Mouse (Mus musculus) lung, embryonic 16.5 days (tissue): ENCODE measurements around the gene Cyb561a3. TPM values are rescaled to one million over a fixed set of nuclear protein-coding genes. Genes with fewer than 3 reads are reported as not detected.

Experiments
- ATAC-seq: fragments of 200-750 bp; cut with Nextera tagmentation; 2 replicates; pipeline ENCODE4 v1.8.0; 2017; ENCODE audit warnings: low read depth, mild to moderate bottlenecking, moderate library complexity
- H3K27ac ChIP-seq: fragments of 300-500 bp; sonication (generic); 2 replicates; pipeline ENCODE4 v1.5.1; 2014; ENCODE audit warnings: mild to moderate bottlenecking, control low read depth, low read length
- H3K27me3 ChIP-seq: fragments of 300-500 bp; sonication (generic); 2 replicates; pipeline ENCODE4 v1.6.1; 2014; ENCODE audit warnings: low read depth, low read length, mixed read lengths; ENCODE audit not compliant: control insufficient read depth, insufficient read depth
- H3K36me3 ChIP-seq: fragments of 300-500 bp; sonication (generic); 2 replicates; pipeline ENCODE4 v1.6.1; 2014; ENCODE audit warnings: low read length; ENCODE audit not compliant: control insufficient read depth, insufficient read depth
- H3K4me1 ChIP-seq: fragments of 300-500 bp; sonication (generic); replicated peaks from 2 replicates; pipeline ENCODE4 v1.6.1; 2014; ENCODE audit warnings: low read length, mixed read lengths; ENCODE audit not compliant: control insufficient read depth, insufficient read depth
- H3K4me2 ChIP-seq: fragments of 300-500 bp; sonication (generic); 2 replicates; pipeline ENCODE4 v1.6.1; 2014; ENCODE audit warnings: low read depth, low read length, control low read depth
- H3K4me3 ChIP-seq: fragments of 300-500 bp; sonication (generic); 2 replicates; pipeline ENCODE4 v1.5.1; 2014; ENCODE audit warnings: mild to moderate bottlenecking, low read length, control low read depth
- H3K9ac ChIP-seq: fragments of 300-500 bp; sonication (generic); 2 replicates; pipeline ENCODE4 v1.6.1; 2014; ENCODE audit warnings: low read length, control low read depth
- H3K9me3 ChIP-seq: fragments of 300-500 bp; sonication (generic); 2 replicates; pipeline ENCODE4 v1.6.1; 2016; ENCODE audit warnings: low read length; ENCODE audit not compliant: control insufficient read depth
- WGBS: fragments of 180-500 bp; shearing (Covaris S2); extraction: QIAGEN DNeasy Blood & Tissue Kit; methylation state at CpG from one replicate; pipeline ENCODE4 v1.1.7; 2014; 5-methylcytosine and 5-hydroxymethylcytosine counted together
- polyA plus RNA-seq: library from polyadenylated mRNA; unstranded; fragments of >200 nt; fragmentation: Nextera tagmentation; extraction: Ambion mirVana; gene quantifications from 2 replicates; pipeline ENCODE4 v1.2.1, GENCODE M21; 2015

The Cyb561a3 gene
- polyA plus RNA-seq, 1 experiment from 2014 or later, result 23.6 TPM

DNA sequence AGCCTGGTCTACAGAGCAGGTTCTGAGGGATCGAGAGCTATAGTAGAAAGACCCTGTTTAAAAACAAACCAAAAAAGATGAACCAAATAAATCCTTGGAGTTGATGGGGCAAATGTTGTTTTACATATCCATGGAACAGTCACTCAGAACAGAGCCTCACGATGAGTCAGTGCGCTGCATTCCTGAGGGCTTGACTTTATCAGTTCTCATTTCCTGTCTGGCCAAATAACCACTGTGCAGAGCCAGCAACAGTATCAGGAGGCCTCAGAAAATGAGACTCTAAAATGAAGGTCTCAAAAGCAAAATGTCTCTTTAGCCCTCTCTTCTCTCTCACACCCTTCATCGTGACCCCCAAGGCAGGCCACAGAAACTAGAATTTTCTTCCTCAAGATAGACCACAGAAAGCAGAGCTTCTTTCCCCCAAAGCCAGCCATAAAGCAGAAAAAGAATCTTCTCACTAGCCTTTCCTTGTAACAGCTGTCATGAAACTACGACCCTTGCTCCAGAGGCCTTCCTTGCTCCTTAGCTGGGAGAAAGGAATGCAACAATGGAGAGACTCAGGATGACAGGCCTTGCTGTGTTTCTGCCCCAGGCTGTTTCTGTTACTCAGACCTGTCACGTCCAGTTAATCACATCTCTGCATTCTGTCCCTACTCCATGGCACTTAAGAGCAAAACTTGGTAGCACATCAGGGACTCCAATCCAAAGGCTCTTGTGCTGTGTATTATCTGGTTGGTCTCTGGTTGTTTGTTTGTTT lies 15.2 kb upstream of the Cyb561a3 start:
- WGBS, result 45% methylated on average over 6 of the region's 6 CpGs
- Histone ChIP-seq H3K36me3 (no peaks in the 10 kb centered on the region), H3K4me2 (no peak overlapping the region), H3K9me3 (no peaks in the 10 kb centered on the region), H3K4me1 (no peaks in the 10 kb centered on the region; the same call in 1 of the 2 replicates), H3K4me3 (no peak overlapping the region), H3K9ac (0 out of 2 replicates have a peak overlapping the region, but pooled peaks have one; percentile 44), H3K27ac (peak overlapping the region; percentile 78), H3K27me3 (no peaks in the 10 kb centered on the region)
- ATAC-seq, result peak; percentile 86

DNA sequence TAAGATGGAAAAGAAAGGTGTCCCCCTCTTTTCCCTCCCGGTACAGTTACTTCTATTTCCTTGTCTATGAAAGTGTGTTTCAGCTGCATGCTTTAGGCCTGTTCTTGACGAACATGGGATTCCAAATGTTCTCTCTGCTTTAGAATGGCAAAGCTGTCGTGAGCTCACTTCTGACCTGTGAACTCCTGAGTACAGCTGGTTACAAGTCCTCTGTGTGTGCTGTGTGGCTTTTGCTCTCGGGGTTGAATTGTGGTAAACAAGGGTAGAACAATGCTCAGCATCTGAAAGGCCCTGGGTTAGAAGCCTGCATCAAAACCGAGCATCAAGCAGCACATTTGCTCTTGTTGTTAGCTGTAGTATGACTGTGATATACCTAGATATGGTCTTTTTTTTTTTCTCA lies 14.6 kb upstream of the Cyb561a3 start:
- H3K4me2 ChIP-seq, result no peak overlapping the region
- no peak for ATAC-seq
- WGBS, result 63% methylated on average over 5 of the region's 5 CpGs

DNA sequence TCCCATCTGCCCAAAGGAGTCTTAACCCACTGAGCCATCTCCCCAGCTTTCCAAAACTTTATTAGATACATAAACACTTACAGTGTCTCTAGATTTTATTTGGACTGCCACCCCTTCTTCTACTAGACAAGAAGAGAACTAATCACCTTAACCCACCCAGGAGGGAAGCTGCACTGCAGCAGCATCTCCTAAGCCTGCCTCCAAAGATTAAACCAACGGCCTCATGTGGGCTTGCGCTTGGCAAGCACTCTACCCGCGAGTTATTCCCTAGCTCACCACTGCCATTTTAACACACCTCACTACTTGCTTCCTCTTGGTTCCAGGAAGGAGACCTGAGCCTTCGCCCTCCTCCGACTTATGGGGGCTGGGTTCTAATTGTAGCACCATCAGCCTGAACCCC lies 12.7 kb upstream of the Cyb561a3 start:
- H3K4me3 ChIP-seq, result no peak overlapping the region
- no peak for ATAC-seq
- no peaks in the 10 kb centered on the region for H3K9me3 ChIP-seq
- H3K27ac ChIP-seq, result no peak overlapping the region
- no peaks in the 10 kb centered on the region for H3K27me3 ChIP-seq
- no peak overlapping the region for H3K9ac ChIP-seq
- 75% methylated on average over 6 of the region's 6 CpGs for WGBS
- no peaks in the 10 kb centered on the region; the same call in 1 of the 2 replicates for H3K4me1 ChIP-seq
- H3K36me3 ChIP-seq, result no peaks in the 10 kb centered on the region
- H3K4me2 ChIP-seq, result no peak overlapping the region

More for the DNA sequence above, 14.6 kb upstream of the Cyb561a3 start:
- Histone ChIP-seq H3K4me1 (no peaks in the 10 kb centered on the region; the same call in 1 of the 2 replicates), H3K4me3 (no peak overlapping the region), H3K27ac (peak overlapping the region; percentile 78), H3K9ac (no peak overlapping the region), H3K36me3 (no peaks in the 10 kb centered on the region), H3K27me3 (no peaks in the 10 kb centered on the region), H3K9me3 (no peaks in the 10 kb centered on the region)

DNA sequence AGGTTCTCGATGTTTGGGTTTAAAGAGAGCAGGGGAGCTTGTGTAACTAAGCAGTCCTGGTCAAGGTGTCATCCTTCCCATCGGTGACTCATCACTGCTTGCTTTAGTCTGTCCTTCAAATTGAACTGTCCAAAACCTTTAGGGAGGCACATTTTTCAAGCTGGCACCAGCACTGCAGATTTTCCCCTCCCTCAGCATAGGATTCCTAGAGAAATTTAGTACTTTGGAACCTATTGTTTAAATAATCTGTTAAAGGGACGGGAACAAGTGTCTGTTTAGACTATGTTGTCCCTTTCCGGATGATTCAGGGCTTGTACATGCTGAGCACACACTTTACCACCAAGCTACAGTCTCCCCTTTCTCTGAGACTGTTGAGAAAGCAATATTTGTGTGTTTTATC lies 11.8 kb upstream of the Cyb561a3 start:
- no peak overlapping the region for H3K4me3 ChIP-seq
- no peak overlapping the region for H3K9ac ChIP-seq
- H3K4me1 ChIP-seq, result no peaks in the 10 kb centered on the region; the same call in 1 of the 2 replicates
- H3K36me3 ChIP-seq, result no peaks in the 10 kb centered on the region
- no peak overlapping the region for H3K27ac ChIP-seq
- no peak overlapping the region for H3K4me2 ChIP-seq
- no peak for ATAC-seq
- H3K9me3 ChIP-seq, result no peaks in the 10 kb centered on the region
- WGBS, result 50% methylated on average over 4 of the region's 4 CpGs
- no peaks in the 10 kb centered on the region for H3K27me3 ChIP-seq

DNA sequence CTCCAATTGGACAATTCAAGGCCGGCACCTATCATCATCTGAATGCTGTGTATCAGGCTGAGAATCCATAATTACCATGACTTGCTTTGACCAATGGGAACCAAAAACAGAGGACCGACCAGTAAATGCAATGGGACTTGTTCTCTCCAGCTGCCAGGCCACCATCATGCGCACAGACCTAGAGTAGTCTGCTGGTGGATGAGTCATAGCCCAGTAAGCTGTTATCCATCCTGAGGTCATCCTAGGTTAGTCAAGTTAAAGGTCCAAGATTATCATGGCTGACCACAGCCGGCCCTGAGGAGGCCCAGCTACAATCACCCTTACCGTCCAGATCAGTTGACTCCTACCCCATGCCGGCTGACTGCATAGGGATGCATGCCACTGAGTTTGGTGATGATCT lies 7.3 kb upstream of the Cyb561a3 start:
- Histone ChIP-seq H3K9ac (no peak overlapping the region), H3K4me2 (no peak overlapping the region), H3K4me1 (no peaks in the 10 kb centered on the region), H3K27ac (no peak overlapping the region), H3K27me3 (no peaks in the 10 kb centered on the region), H3K4me3 (no peak overlapping the region), H3K9me3 (no peaks in the 10 kb centered on the region), H3K36me3 (peaks cover 20% of the 10 kb centered on the region)
- WGBS, result 93% methylated on average over 6 of the region's 6 CpGs
- no peak for ATAC-seq

DNA sequence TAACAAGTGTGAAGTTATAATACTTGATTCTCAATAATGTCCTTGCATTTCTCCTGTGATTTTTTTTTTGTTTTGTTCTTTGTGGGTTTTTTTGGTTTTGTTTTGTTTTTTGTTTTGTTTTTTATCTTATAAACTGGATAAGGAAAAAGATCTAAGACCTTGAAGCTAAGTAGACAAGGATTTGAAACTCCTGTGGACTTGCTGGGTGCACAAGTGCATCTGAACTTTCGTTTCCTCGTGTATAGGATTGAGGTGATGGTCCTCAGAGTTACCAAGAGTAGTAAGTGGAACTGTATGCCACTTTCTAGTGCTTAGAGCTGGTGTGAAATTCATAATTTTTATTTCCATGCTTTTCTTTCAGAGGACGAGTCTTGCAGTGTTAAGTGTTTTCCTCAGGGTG lies 3.1 kb downstream of the Cyb561a3 start:
- no peaks in the 10 kb centered on the region for H3K9me3 ChIP-seq
- no peak overlapping the region for H3K9ac ChIP-seq
- ATAC-seq, result no peak
- peaks cover 3% of the 10 kb centered on the region; the same call in 1 of the 2 replicates for H3K36me3 ChIP-seq
- WGBS, result 71% methylated on average over 3 of the region's 3 CpGs
- no peaks in the 10 kb centered on the region for H3K27me3 ChIP-seq
- H3K27ac ChIP-seq, result no peak overlapping the region
- H3K4me3 ChIP-seq, result no peak overlapping the region
- no peak overlapping the region for H3K4me2 ChIP-seq
- H3K4me1 ChIP-seq, result peaks cover 14% of the 10 kb centered on the region

DNA sequence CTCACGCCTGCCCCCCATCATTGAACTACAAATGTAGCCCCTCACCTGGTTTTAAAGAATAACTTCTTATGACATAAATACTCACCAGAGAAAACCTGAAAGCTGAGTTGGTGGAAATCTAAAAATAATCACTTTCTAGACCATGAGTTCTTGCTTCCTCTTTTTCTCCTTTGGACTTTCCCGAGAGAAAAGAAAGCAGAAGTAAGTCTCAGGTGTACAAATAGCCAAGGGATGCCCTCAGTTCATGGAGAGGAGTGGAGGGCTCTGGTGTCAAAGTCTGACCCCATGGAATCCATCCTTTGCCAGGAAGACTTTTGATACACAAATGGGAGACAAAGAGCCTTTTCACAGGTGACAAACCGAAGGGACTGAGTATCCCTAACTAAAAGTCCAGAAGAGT lies 3.8 kb downstream of the Cyb561a3 start:
- Histone ChIP-seq H3K27me3 (no peaks in the 10 kb centered on the region), H3K4me2 (no peak overlapping the region), H3K27ac (no peak overlapping the region), H3K9me3 (no peaks in the 10 kb centered on the region), H3K4me1 (peaks cover 14% of the 10 kb centered on the region), H3K36me3 (peaks cover 2% of the 10 kb centered on the region; the same call in 1 of the 2 replicates), H3K9ac (no peak overlapping the region), H3K4me3 (no peak overlapping the region)
- ATAC-seq, result no peak
- WGBS, result 79% methylated on average over 3 of the region's 3 CpGs

DNA sequence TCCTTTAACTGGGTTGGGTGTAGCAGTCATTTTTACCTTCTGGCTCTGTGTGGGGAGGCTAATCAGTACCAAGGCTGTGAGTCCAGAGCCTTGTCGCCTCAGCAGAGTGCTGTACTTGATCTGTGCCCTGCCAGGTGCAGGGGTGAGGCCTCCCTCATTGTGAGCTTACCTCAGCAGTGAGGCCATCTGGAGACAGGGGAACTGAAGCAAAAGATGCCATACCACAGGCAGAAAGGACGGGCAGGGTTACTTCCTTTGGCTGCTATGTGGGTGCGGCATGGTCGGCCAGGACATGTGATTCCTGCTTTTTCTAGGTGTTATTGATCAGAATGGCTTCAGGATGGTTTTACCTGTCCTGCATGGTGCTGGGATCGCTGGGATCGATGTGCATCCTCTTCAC lies 5.0 kb downstream of the Cyb561a3 start:
- H3K4me3 ChIP-seq, result no peak overlapping the region
- peaks cover 9% of the 10 kb centered on the region for H3K4me1 ChIP-seq
- WGBS, result 75% methylated on average over 6 of the region's 6 CpGs
- no peaks in the 10 kb centered on the region for H3K9me3 ChIP-seq
- H3K36me3 ChIP-seq, result peaks cover 2% of the 10 kb centered on the region; the same call in 1 of the 2 replicates
- no peaks in the 10 kb centered on the region for H3K27me3 ChIP-seq
- H3K9ac ChIP-seq, result no peak overlapping the region
- no peak overlapping the region for H3K4me2 ChIP-seq
- no peak for ATAC-seq
- no peak overlapping the region for H3K27ac ChIP-seq

DNA sequence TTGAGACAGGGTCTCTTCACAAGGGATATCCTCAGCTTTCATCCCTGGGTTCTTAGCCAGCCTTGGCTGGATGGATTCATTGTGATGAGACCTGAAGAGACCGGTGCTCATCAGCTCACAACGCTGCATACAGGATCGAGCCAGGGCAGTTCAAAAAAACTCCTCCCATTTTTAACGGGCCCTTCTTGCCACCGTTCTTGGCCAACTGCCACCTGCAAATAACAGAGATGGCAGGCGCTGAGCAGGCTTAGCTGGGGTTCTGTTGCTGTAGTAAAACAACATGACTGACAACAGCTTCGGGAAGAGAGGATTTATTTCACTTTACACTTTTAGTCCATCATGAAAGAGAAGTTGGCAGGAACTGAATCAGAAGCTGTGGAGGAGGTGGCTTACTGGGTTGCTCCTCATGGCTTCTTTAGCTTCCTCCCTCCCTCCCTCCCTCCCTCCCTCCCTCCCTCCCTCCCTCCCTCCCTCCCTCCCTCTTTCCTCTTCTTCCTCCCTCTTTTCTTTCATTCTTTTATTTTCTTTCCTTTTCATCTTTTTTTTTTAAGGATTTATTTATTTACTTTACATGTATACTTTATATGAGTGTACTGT lies 6.7 kb downstream of the Cyb561a3 start:
- H3K4me3 ChIP-seq, result no peak overlapping the region

More for the DNA sequence above, 6.7 kb downstream of the Cyb561a3 start:
- Histone ChIP-seq H3K27ac (no peak overlapping the region), H3K9ac (no peak overlapping the region), H3K36me3 (peaks cover 4% of the 10 kb centered on the region; the same call in 1 of the 2 replicates), H3K4me2 (no peak overlapping the region), H3K9me3 (no peaks in the 10 kb centered on the region), H3K27me3 (no peaks in the 10 kb centered on the region), H3K4me1 (peaks cover 2% of the 10 kb centered on the region; the same call in 1 of the 2 replicates)
- ATAC-seq, result no peak
- 51% methylated on average over 7 of the region's 7 CpGs for WGBS
